Mouse (Mus musculus) left cerebral cortex, postnatal 4 days (tissue): Measurements from ENCODE around the gene Sult6b2. TPM values are rescaled to one million over a fixed set of nuclear protein-coding genes. Genes with fewer than 3 reads are reported as not detected.

Experiments
- DNase-seq: peaks from one replicate; pipeline ENCODE4 v3.0.0-alpha.2; 2022
- intact Hi-C: fragments of 180-260 bp; cut with DNase I; formaldehyde crosslinking; loops from one replicate; pipeline ENCODE4 v1.15.1; 2025
- total RNA-seq, 2 experiments: library from RNA; stranded (reverse); gene quantifications; 2 replicates each; pipeline ENCODE4 v1.2.3; 2021

Sult6b2 gene
- total RNA-seq, 2 experiments from 2014 or later, result 0.16 TPM; not detected in 1

DNA sequence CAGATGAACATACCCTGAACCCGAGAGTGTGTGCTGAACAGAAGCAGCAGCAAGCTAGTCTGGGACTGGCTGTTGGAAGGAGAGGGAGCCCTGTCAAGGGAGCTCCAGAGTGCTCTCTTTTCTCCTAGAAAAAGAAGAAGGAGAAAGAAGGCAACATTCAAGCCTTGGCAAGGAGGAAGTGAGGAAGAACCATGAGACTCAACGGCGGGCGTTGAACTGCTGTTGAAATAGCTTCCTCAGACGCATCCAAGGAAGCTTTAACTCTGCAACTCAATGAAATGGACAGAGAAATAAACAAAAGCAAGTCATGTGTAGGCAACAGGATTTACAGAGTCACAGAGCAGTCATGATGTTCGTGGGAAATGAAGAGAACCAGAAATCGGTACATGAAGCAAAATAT lies 57.5 kb downstream of the Sult6b2 start:
- intact Hi-C loops, result no loop called here
- no peak for DNase-seq

DNA sequence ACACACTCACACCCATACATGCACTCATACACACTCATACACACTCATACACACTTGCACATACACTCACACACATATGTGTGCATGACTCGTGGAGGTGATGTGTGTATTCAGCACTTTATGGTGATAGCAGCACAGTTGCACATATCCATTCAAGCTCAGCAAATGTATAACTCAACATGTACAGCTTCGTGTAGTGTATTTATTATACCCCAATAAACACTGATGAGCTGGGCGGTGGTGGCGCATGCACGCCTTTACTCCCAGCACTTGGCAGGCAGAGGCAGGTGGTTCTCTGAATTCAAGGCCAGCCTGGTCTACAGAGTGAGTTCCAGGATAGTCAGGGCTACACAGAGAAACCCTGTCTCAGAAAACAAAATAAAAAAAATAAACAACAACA lies 58.8 kb downstream of the Sult6b2 start:
- intact Hi-C loops, result no loop called here
- no peak for DNase-seq

DNA sequence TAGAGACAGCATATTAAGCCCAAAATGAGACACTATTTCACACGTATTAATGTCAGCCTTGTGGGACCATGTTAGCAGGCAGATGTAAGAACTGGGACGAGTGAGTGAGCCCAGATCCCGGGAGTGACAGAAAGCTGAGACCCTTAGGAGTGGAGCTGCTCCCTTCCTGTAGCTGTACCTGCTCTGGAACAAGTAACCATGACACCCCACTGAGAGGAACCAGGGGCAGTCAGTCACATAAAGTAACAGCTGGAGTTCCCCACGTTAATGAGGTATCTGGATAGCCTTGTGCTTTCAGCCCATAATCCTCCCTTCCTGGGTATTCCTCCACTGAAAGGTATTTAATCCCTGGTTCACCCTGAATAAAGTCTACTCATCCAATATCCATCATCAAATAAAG lies 61.1 kb downstream of the Sult6b2 start:
- intact Hi-C loops, result no loop called here
- DNase-seq, result no peak

DNA sequence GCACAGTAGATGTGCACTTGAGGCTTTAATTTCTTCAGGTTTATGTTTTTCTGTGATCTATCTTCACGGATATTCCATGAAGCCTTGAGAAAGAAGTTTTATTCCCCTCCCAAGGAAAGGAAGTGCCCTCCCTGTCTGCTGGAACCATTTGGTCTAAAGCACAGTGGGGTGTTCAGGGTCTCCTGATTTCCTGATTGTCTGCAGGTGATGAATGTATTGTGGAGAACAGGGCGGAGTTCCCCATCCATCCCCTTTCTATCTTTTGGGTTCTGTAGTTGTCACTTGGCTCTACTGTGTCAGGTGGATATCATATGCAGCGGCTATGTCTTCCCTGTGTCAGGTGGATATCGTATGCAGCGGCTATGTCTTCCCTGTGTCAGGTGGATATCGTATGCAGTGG lies 62.5 kb downstream of the Sult6b2 start:
- no peak for DNase-seq
- intact Hi-C loops, result no loop called here

- intact Hi-C loops, result no loop called here
- DNase-seq, result no peak
These were observed 65.7 kb downstream of the Sult6b2 start for GRCm38 (mm10) chr6:142738637-142739036.

DNA sequence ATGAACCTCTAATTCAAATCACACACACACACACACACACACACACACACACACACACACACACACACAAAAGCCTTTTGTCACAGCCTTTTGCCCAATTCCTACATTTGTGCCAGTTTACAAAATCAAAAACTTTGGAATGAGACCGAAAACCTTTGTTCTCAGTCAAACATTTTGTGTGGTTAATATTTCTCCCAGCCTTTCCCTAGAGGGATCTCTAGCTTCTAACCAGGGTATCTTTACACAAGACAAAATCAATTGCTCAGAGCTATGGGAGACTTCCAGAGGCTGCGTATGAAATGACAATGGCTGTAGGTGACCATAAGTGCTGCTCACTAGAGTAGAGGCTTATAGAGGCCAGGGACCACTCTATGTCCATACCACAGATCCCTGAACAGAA lies 66.1 kb downstream of the Sult6b2 start:
- intact Hi-C loops, result no loop called here
- no peak for DNase-seq

- intact Hi-C loops, result loop anchor here (2.0 kb wide), 1 partner anchor 211 kb away; no protein-coding TSS in a partner anchor
- DNase-seq, result no peak
These were observed 68.8 kb downstream of the Sult6b2 start for GRCm38 (mm10) chr6:142735302-142736005.

Other genes starting within 250 kb of the Sult6b2 start
- gene Kcnj8, start 232.9 kb downstream of the Sult6b2 start, total RNA-seq, result 1 to 10 TPM; 4.2 to 4.4 TPM
- gene Abcc9, start 102.2 kb downstream of the Sult6b2 start, total RNA-seq, result 1 to 10 TPM; 7.3 to 8.5 TPM
- 100 to 1,000 TPM; 135 to 148 TPM for gene Cmas, start 47.8 kb downstream of the Sult6b2 start, total RNA-seq
- 10 to 100 TPM; 31.4 to 33.5 TPM for gene St8sia1, start 159.9 kb upstream of the Sult6b2 start, total RNA-seq